Mouse (Mus musculus) fat pad, adult 2 months (tissue): ENCODE results near the gene Ptprb.

Experiments used
- DNase-seq: peaks from one replicate; pipeline ENCODE4 v3.0.0-alpha.2; 2011; ENCODE audit warnings: low read depth, low spot score; ENCODE audit errors: extremely low read depth

Gene Ptprb

DNA sequence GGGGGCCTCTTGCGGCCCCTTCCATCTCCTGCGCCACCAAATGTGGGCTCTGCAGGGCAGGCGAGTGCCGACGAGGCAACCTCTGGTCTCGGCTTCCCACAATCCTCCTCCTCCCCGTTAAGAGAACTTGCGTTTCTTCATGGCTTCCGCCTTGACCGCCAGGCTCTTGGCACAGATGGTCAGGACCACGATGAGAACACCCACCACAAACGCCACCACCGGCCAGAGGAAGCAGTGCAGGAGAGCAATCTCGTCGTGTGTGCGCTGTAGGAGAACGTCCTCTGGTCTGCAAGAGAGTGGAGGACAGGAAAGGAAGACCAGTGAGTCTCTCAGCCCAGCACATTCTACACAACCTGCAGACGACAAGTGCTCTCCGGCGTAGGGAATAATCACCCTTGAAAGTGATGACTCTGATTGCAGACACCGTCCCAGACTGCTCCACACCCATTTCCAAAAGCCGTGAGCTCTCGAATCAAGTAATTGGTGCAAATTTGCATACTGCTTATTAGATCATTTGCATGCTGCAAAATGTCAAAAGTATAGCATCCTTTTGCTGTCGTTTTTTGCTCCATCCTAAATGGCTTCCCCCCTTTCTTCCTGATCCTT is 142.9 kb downstream of the Ptprb start:
- no peak for DNase-seq

GRCm38 (mm10) chr10:116420976-116421375 is 145.7 kb downstream of the Ptprb start:
- no peak for DNase-seq

GRCm38 (mm10) chr10:116422551-116422950 is 147.2 kb downstream of the Ptprb start:
- DNase-seq, result no peak

GRCm38 (mm10) chr10:116424921-116425320 is 149.6 kb downstream of the Ptprb start:
- no peak for DNase-seq

DNA sequence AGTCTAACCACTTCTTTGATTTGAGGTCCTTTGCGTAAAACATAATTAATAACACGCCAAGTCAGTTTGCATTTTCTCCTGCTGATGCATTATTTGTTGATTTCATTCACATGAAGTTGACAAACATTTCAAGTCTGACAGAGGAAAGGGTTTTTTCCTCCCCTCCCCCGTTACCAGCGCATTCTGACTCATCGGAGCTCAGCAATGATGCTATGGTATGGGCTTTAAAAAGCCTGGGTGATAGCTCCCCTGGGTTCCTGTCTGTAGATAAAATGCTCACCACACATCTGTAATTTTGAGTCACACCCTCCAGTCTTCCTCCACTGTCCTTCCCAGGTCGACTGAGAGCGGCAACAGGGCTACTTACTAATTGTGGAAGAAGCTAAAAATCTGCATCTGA is 150.9 kb downstream of the Ptprb start:
- no peak for DNase-seq

DNA sequence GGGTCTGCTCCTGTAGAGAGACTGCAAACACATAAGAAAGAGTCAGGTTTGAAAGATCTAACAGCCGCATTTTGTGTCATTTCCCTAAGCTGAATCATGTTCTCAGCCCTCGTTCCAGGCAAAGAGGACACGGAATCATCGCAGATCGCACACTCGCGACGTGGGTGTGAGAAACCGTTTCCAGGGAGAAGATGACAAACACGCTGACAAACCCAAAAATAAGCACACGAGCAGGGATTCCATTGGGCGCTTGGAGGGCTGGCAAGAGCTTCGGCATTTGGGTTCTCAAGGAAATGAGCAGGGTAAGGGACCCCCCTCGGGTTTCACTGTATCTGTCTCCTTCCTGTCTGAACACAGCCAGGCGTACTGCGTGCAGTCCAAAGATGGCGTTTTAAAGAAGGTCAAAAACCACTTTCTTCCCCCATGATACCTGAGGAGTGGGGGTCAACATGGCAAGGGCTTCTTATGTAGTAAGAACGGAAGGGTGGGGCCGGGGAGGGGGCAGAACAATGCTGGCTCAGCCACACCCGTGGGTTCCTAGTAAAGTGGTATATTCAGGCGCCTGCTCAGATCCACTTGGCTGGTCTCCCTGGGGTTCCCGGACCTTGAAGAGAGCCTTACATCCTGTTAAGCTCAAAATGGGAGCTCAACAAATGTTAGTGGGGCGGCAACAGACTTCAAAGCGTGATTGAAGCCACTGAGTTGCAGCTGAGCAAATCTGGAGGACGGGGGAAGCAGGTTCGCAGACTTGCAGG is 152.9 kb downstream of the Ptprb start:
- DNase-seq, result no peak

DNA sequence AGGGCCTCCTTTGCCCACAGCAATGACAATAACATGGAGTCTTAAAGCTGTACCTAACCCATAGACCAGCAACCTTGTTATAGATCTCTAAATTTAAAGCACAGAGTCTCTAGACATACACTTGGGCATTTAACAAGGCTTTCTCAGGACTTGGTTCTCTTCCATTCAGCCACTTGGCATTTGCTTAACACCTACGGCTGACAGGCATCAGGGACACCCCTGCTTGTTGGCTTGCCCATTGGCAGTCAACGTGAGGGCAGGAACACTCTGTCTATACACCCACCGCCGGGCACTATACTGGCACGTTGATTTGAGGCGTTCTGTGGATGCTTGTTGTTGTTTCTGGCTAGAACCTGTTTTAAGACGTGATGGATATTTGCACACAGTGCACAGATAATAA is 157.1 kb downstream of the Ptprb start:
- DNase-seq, result no peak

DNA sequence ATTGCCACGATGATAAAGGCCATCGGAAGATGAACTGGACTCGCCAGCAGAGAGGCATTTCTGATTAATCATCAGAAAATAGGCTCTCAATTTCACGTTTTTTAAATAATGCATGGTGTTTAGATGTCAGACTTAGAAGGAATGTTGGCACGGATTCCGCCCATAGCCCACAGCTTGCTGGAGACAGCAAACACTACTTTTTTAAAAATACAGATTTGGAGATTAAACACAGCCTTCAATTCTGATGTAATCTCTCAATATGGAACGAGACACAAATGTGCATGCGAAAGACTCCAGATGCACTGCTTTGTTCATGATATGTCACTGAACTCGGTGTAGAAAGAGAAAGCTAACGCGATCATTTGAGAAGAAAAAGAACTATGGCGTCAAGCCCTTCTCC is 160.1 kb downstream of the Ptprb start:
- DNase-seq, result no peak
